Mouse (Mus musculus) thymus, adult 2 months (tissue): ENCODE measurements around the gene Ppp1r14d.

Experiments
- CTCF ChIP-seq: fragments of 200-500 bp; IDR thresholded peaks from 2 replicates; pipeline ENCODE4 v1.5.1; 2012; ENCODE audit warnings: mild to moderate bottlenecking, control low read depth, low read length, moderate library complexity, borderline replicate concordance; ENCODE audit not compliant: control insufficient read depth, poor library complexity, insufficient read depth; ENCODE audit errors: extremely low read depth
- POLR2A ChIP-seq: fragments of 200-500 bp; IDR thresholded peaks from 2 replicates; pipeline ENCODE4 v1.6.1; 2012; ENCODE audit warnings: mild to moderate bottlenecking, low read length, control low read depth, moderate library complexity; ENCODE audit not compliant: control insufficient read depth, poor library complexity, insufficient read depth; ENCODE audit errors: extremely low read depth

GRCm38 (mm10) chr2:119247904-119248303 lies 18.2 kb upstream of the Ppp1r14d start:
- TF ChIP-seq CTCF (no peak), POLR2A (no peak)
